ENCODE assay signal across 24 mouse cellular contexts in the genomic region with DNA sequence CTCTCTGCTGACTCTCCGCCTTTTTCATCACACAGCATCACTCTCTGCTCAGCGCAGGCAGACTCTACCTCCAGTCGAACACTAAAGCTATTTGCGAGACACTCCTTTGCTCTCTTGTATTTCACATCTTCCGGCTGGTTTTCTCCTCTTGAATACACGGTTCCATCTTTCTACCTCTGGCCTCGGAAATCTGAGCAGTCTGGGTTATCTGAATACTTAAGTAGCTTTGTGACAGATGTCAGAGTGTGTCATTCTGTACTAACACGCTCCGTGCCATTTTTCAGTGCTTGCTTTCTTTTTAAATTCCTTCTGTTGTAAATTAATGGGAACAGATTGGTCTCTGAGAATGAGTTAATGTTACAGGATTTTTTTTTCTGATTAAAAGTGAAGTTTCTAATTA.
A peak's percentile ranks its signal among the peaks of the same experiment; 100 is the strongest.
DNase-seq lines count a peak whose midpoint lies in the region; ATAC-seq and TF ChIP-seq lines count a peak whose summit lies in the region.
"Had no signal": no experiment of that assay in that cellular context is flagged by ENCODE, and none has a peak within 500 bp of the region (broad histone marks: within the 10 kb centered on the region; RNA-seq: fewer than 3 reads in every experiment).

No protein-coding gene starts in this region.

- no peaks in the 10 kb centered on the region for H3K9me3 ChIP-seq in forebrain, embryonic 11.5 days (ENCODE audit: control insufficient read depth, low read length)
- H3K9me3 ChIP-seq in forebrain, embryonic 10.5 days, result no peaks in the 10 kb centered on the region
- no peaks in the 10 kb centered on the region for H3K9me3 ChIP-seq in forebrain, postnatal 0 days (ENCODE audit: low read length)
- no peaks in the 10 kb centered on the region for H3K9me3 ChIP-seq in stomach, embryonic 16.5 days (replicated peaks; ENCODE audit: control insufficient read depth, low read length)
- no peaks in the 10 kb centered on the region for H3K9me3 ChIP-seq in hindbrain, embryonic 13.5 days
- H3K9me3 ChIP-seq: heart, embryonic 13.5 days; hindbrain, embryonic 15.5 days; intestine, embryonic 15.5 days; neural tube, embryonic 12.5 days had no signal

- no peak for TF ChIP-seq CTCF in forebrain, postnatal 0 days (IDR thresholded peaks at IDR 0.05; ENCODE audit: low read depth)

- H3K4me2 ChIP-seq in forebrain, embryonic 11.5 days (ENCODE audit: low read depth, low read length, severe bottlenecking), result no peak overlapping the region
- H3K4me2 ChIP-seq in forebrain, postnatal 0 days (ENCODE audit: low read depth), result peak overlapping the region; percentile 36
- H3K4me2 ChIP-seq in stomach, embryonic 16.5 days (ENCODE audit: low read depth, low read length), result peak overlapping the region; percentile 35
- H3K4me2 ChIP-seq in hindbrain, embryonic 13.5 days, result no peak overlapping the region
- H3K4me2 ChIP-seq: heart, embryonic 13.5 days; hindbrain, embryonic 15.5 days; intestine, embryonic 15.5 days; neural tube, embryonic 12.5 days had no signal

- no peaks in the 10 kb centered on the region for H3K36me3 ChIP-seq in forebrain, embryonic 11.5 days (ENCODE audit: control insufficient read depth, insufficient read depth, low read length)
- H3K36me3 ChIP-seq in forebrain, embryonic 10.5 days (replicated peaks), result no peaks in the 10 kb centered on the region
- H3K36me3 ChIP-seq in forebrain, postnatal 0 days (ENCODE audit: insufficient read depth), result no peaks in the 10 kb centered on the region
- H3K36me3 ChIP-seq in stomach, embryonic 16.5 days (ENCODE audit: control insufficient read depth, insufficient read depth, low read length), result no peaks in the 10 kb centered on the region
- no peaks in the 10 kb centered on the region for H3K36me3 ChIP-seq in hindbrain, embryonic 13.5 days
- H3K36me3 ChIP-seq: heart, embryonic 13.5 days; hindbrain, embryonic 15.5 days; intestine, embryonic 15.5 days; neural tube, embryonic 12.5 days had no signal

- WGBS in forebrain, embryonic 11.5 days, result 65% methylated on average over 9 of the region's 9 CpGs
- 71% methylated on average over 9 of the region's 9 CpGs for WGBS in forebrain, embryonic 10.5 days
- WGBS in forebrain, postnatal 0 days, result 33% methylated on average over 9 of the region's 9 CpGs
- 50% methylated on average over 9 of the region's 9 CpGs for WGBS in stomach, embryonic 16.5 days
- 61% methylated on average over 9 of the region's 9 CpGs for WGBS in hindbrain, embryonic 13.5 days

- H3K4me3 ChIP-seq in forebrain, embryonic 11.5 days (ENCODE audit: low read depth, low read length), result no peak overlapping the region
- no peak overlapping the region for H3K4me3 ChIP-seq in forebrain, embryonic 10.5 days
- no peak overlapping the region for H3K4me3 ChIP-seq in forebrain, postnatal 0 days (ENCODE audit: low read depth, low read length)
- no peak overlapping the region for H3K4me3 ChIP-seq in stomach, embryonic 16.5 days (replicated peaks; ENCODE audit: low read length)
- no peak overlapping the region for H3K4me3 ChIP-seq in hindbrain, embryonic 13.5 days
- H3K4me3 ChIP-seq: heart, embryonic 13.5 days; hindbrain, embryonic 15.5 days; intestine, embryonic 15.5 days; neural tube, embryonic 12.5 days had no signal

- no peak for DNase-seq in forebrain, embryonic 11.5 days (ENCODE audit: low spot score)
- DNase-seq in forebrain, embryonic 10.5 days (ENCODE audit: extremely low spot score, low spot score), result no peak
- DNase-seq in layer of hippocampus, postnatal 14 days (ENCODE audit: low spot score in 2 of 2), result peak; percentile 8 to 26
- DNase-seq in layer of hippocampus, postnatal 36 days, result no peak
- peak; percentile 43 for DNase-seq in forebrain, postnatal 0 days
- no peak for DNase-seq in kidney, adult 8-10 months
- DNase-seq: cerebellum, adult 11 months; cerebellum, postnatal 14 days; embryo, embryonic 11 days; gastrocnemius, adult 2 months; heart, adult 11 months; kidney, postnatal 10 days; left cerebral cortex, postnatal 4 days; liver; liver, postnatal 0 days; lung, postnatal 10 days had no signal

- no peak overlapping the region for H3K27ac ChIP-seq in forebrain, embryonic 11.5 days (ENCODE audit: low read depth, low read length)
- no peak overlapping the region for H3K27ac ChIP-seq in forebrain, embryonic 10.5 days
- peak overlapping the region; percentile 45; the same call in 1 of the 2 replicates for H3K27ac ChIP-seq in forebrain, postnatal 0 days (ENCODE audit: low read depth, low read length)
- H3K27ac ChIP-seq in stomach, embryonic 16.5 days (ENCODE audit: low read length), result no peak overlapping the region
- no peak overlapping the region for H3K27ac ChIP-seq in hindbrain, embryonic 13.5 days
- H3K27ac ChIP-seq: gastrocnemius, adult 2 months; heart, embryonic 13.5 days; hindbrain, embryonic 15.5 days; intestine, embryonic 15.5 days; neural tube, embryonic 12.5 days had no signal

- H3K27me3 ChIP-seq in forebrain, embryonic 11.5 days (ENCODE audit: control insufficient read depth, insufficient read depth, low read length), result no peaks in the 10 kb centered on the region
- peaks cover 12% of the 10 kb centered on the region; the same call in 1 of the 2 replicates for H3K27me3 ChIP-seq in forebrain, embryonic 10.5 days (ENCODE audit: poor library complexity, severe bottlenecking)
- H3K27me3 ChIP-seq in forebrain, postnatal 0 days (ENCODE audit: insufficient read depth, low read length), result no peaks in the 10 kb centered on the region; the same call in 1 of the 2 replicates
- no peaks in the 10 kb centered on the region for H3K27me3 ChIP-seq in stomach, embryonic 16.5 days (ENCODE audit: control insufficient read depth, insufficient read depth, low read length)
- H3K27me3 ChIP-seq in hindbrain, embryonic 13.5 days, result no peaks in the 10 kb centered on the region
- H3K27me3 ChIP-seq: heart, embryonic 13.5 days; hindbrain, embryonic 15.5 days; intestine, embryonic 15.5 days; neural tube, embryonic 12.5 days had no signal

- H3K4me1 ChIP-seq in forebrain, embryonic 11.5 days (replicated peaks; ENCODE audit: control insufficient read depth, insufficient read depth, low read length), result no peaks in the 10 kb centered on the region
- peaks cover 19% of the 10 kb centered on the region for H3K4me1 ChIP-seq in forebrain, embryonic 10.5 days
- H3K4me1 ChIP-seq in forebrain, postnatal 0 days (ENCODE audit: insufficient read depth), result peaks cover 3% of the 10 kb centered on the region; the same call in 1 of the 2 replicates
- 0 out of 2 replicates have a peak, but pooled peaks cover 3% of the 10 kb centered on the region for H3K4me1 ChIP-seq in stomach, embryonic 16.5 days (ENCODE audit: control insufficient read depth, insufficient read depth, low read length)
- peaks cover 6% of the 10 kb centered on the region; the same call in 1 of the 2 replicates for H3K4me1 ChIP-seq in hindbrain, embryonic 13.5 days (replicated peaks)
- H3K4me1 ChIP-seq: heart, embryonic 13.5 days; hindbrain, embryonic 15.5 days; intestine, embryonic 15.5 days; neural tube, embryonic 12.5 days had no signal

- no peak overlapping the region for H3K9ac ChIP-seq in forebrain, embryonic 11.5 days (ENCODE audit: low read length)
- no peak overlapping the region for H3K9ac ChIP-seq in forebrain, postnatal 0 days
- no peak overlapping the region for H3K9ac ChIP-seq in stomach, embryonic 16.5 days (ENCODE audit: low read length)
- H3K9ac ChIP-seq in hindbrain, embryonic 13.5 days, result no peak overlapping the region
- H3K9ac ChIP-seq: heart, embryonic 13.5 days; hindbrain, embryonic 15.5 days; intestine, embryonic 15.5 days; liver, postnatal 0 days; neural tube, embryonic 12.5 days had no signal

- ATAC-seq in forebrain, embryonic 11.5 days (replicated peaks; ENCODE audit: low FRiP score), result 0 out of 2 replicates have a peak, but pooled peaks have one; percentile 24
- ATAC-seq in forebrain, postnatal 0 days, result peak; percentile 59; the same call in 1 of the 2 replicates
- no peak for ATAC-seq in stomach, embryonic 16.5 days (ENCODE audit: insufficient read depth, low FRiP score)
- ATAC-seq in hindbrain, embryonic 13.5 days (ENCODE audit: low FRiP score), result no peak
- ATAC-seq: CD4-positive, CD25-positive, alpha-beta regulatory T cell, adult 4 months; intestine, embryonic 15.5 days; liver, postnatal 0 days; Patski had no signal

Comparison
In these comparisons a context has a peak if more than half of its experiments do, and no peak if none do; other contexts are left out.
1. DNase-seq: peak in layer of hippocampus, postnatal 14 days (2 of 2) and forebrain, postnatal 0 days (single experiment); none in forebrain, embryonic 11.5 days (single experiment), forebrain, embryonic 10.5 days (single experiment), layer of hippocampus, postnatal 36 days (0 of 2) and kidney, adult 8-10 months (0 of 2).
2. H3K4me2 ChIP-seq: peak in forebrain, postnatal 0 days (single experiment) and stomach, embryonic 16.5 days (single experiment); none in forebrain, embryonic 11.5 days (single experiment) and hindbrain, embryonic 13.5 days (single experiment).
3. ATAC-seq: peak in forebrain, embryonic 11.5 days (single experiment) and forebrain, postnatal 0 days (single experiment); none in stomach, embryonic 16.5 days (single experiment) and hindbrain, embryonic 13.5 days (single experiment).